Mouse (Mus musculus): ENCODE data around the gene Gatd1.

DNA sequence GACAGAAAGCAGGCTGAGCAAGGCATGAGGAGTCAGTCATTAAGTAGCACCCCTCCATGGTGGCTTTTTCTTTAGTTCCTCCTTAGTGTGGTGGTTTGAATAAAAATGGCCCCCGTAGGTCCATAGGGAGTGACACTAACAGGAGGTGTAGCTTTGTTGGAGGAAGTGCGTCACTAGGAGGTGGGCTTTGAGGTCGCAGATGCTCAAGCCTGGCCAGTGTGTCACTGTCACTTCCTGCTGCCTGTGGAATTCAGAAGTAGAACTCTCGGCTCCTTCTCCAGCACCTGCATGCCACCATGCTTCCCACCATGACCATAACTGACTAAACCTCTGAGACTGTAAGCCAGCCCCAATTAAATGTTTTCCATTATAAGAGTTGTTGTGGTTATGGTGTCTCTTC, 46.6 kb downstream of the Gatd1 start:
- TF ChIP-seq CTCF (IDR thresholded peaks at IDR 0.05; ENCODE audit: low read depth, low read length) (no peak), POLR2A (IDR thresholded peaks at IDR 0.05; ENCODE audit: insufficient read depth, low read length) (no peak), EP300 (IDR thresholded peaks at IDR 0.05; ENCODE audit: insufficient read depth, low read depth, low read length) (no peak)
